Mouse (Mus musculus) MEL (cell line): ENCODE results near the gene Pdzd2. TPM values are rescaled to one million over a fixed set of nuclear protein-coding genes. Genes with fewer than 3 reads are reported as not detected.

Source experiments
- DNase-seq: peaks from one replicate; pipeline ENCODE4 v3.0.0; 2011; ENCODE audit warnings: low read depth, low spot score
- H3K27ac ChIP-seq: 2 replicates; pipeline ENCODE4 v1.5.1; 2012; ENCODE audit warnings: low read depth, mild to moderate bottlenecking, control low read depth, low read length, moderate library complexity; ENCODE audit not compliant: control insufficient read depth
- H3K27me3 ChIP-seq, 2 experiments: fragments of 150-350 bp in 1 of 2; sonication (generic) in 1 of 2; 2 replicates each; pipeline ENCODE4 v1.6.1; 2012; ENCODE audit warnings: low read length in 2 of 2, mild to moderate bottlenecking in 2 of 2, improper control_type of control experiment in 1 of 2, moderate library complexity in 1 of 2; ENCODE audit not compliant: insufficient read depth in 2 of 2, control insufficient read depth in 1 of 2
- H3K36me3 ChIP-seq, 2 experiments: 2 replicates each; pipeline ENCODE4 v1.6.1; 2012 to 2014; ENCODE audit warnings: low read length in 2 of 2, improper control_type of control experiment in 1 of 2, inconsistent platforms in 1 of 2, mild to moderate bottlenecking in 1 of 2; ENCODE audit not compliant: insufficient read depth in 2 of 2, control insufficient read depth in 1 of 2
- H3K4me1 ChIP-seq, 2 experiments: fragments of 150-350 bp in 1 of 2; sonication (generic) in 1 of 2; 2 replicates each; pipeline ENCODE4 v1.6.1; 2012; ENCODE audit warnings: low read length in 2 of 2, improper control_type of control experiment in 1 of 2, mild to moderate bottlenecking in 1 of 2; ENCODE audit not compliant: insufficient read depth in 2 of 2, control insufficient read depth in 1 of 2
- H3K4me3 ChIP-seq, 2 experiments: fragments of 150-350 bp in 1 of 2; sonication (generic) in 1 of 2; 2 replicates each; pipeline ENCODE4 v1.5.1; 2012; ENCODE audit warnings: low read depth in 2 of 2, low read length in 2 of 2, mild to moderate bottlenecking in 2 of 2, moderate library complexity in 2 of 2, control low read depth in 1 of 2, improper control_type of control experiment in 1 of 2; ENCODE audit not compliant: control insufficient read depth in 1 of 2, insufficient read depth in 1 of 2
- H3K79me2 ChIP-seq: 2 replicates; pipeline ENCODE4 v1.6.1; 2012; ENCODE audit warnings: mild to moderate bottlenecking, low read length, moderate library complexity; ENCODE audit not compliant: control insufficient read depth, poor library complexity, insufficient read depth
- H3K9ac ChIP-seq: 2 replicates; pipeline ENCODE4 v1.6.1; 2012; ENCODE audit warnings: low read depth, mild to moderate bottlenecking, control low read depth, low read length, moderate library complexity; ENCODE audit not compliant: control insufficient read depth, poor library complexity, severe bottlenecking
- H3K9me3 ChIP-seq: fragments of 150-350 bp; sonication (generic); replicated peaks from 2 replicates; pipeline ENCODE4 v1.6.1; 2012; ENCODE audit warnings: mild to moderate bottlenecking, low read length, improper control_type of control experiment, moderate library complexity; ENCODE audit not compliant: insufficient read depth
- BHLHE40 ChIP-seq: IDR thresholded peaks from 2 replicates; pipeline ENCODE4 v1.6.1; 2012; ENCODE audit warnings: low read depth, mild to moderate bottlenecking, inconsistent platforms, low read length, improper control_type of control experiment, borderline replicate concordance
- CHD1 ChIP-seq: IDR thresholded peaks from 2 replicates; pipeline ENCODE4 v1.6.1; 2012; ENCODE audit warnings: low read depth, mild to moderate bottlenecking, inconsistent platforms, low read length, improper control_type of control experiment
- CHD2 ChIP-seq: IDR thresholded peaks from 2 replicates; pipeline ENCODE4 v1.6.1; 2011; ENCODE audit warnings: low read length, improper control_type of control experiment
- CTCF ChIP-seq, 3 experiments: IDR thresholded peaks in 2 of 3; conservative IDR thresholded peaks in 1 of 3; 2 replicates each; pipeline ENCODE4 v1.5.1; 2011 to 2012; ENCODE audit warnings: low read length in 3 of 3, low read depth in 2 of 3, mild to moderate bottlenecking in 2 of 3, improper control_type of control experiment in 1 of 3, inconsistent platforms in 1 of 3, mixed read lengths in 1 of 3, moderate library complexity in 1 of 3; ENCODE audit not compliant: control insufficient read depth in 1 of 3, insufficient read depth in 1 of 3, poor library complexity in 1 of 3, severe bottlenecking in 1 of 3
- E2F4 ChIP-seq: IDR thresholded peaks from 2 replicates; pipeline ENCODE4 v1.6.1; 2011; ENCODE audit warnings: low read depth, low read length, improper control_type of control experiment, borderline replicate concordance
- ELF1 ChIP-seq: IDR thresholded peaks from 2 replicates; pipeline ENCODE4 v1.6.1; 2014; ENCODE audit warnings: low read depth, mild to moderate bottlenecking, inconsistent platforms, low read length, improper control_type of control experiment, moderate library complexity
- EP300 ChIP-seq, 2 experiments: IDR thresholded peaks; 2 replicates each; pipeline ENCODE4 v1.6.1; 2011; ENCODE audit warnings: improper control_type of control experiment in 2 of 2, low read length in 2 of 2, low read depth in 1 of 2, mild to moderate bottlenecking in 1 of 2
- ETS1 ChIP-seq: IDR thresholded peaks from 2 replicates; pipeline ENCODE4 v1.6.1; 2012; ENCODE audit warnings: low read depth, mild to moderate bottlenecking, inconsistent platforms, low read length, improper control_type of control experiment, moderate library complexity
- GABPA ChIP-seq: IDR thresholded peaks from 2 replicates; pipeline ENCODE4 v1.6.1; 2012; ENCODE audit warnings: low read depth, mild to moderate bottlenecking, inconsistent platforms, low read length, improper control_type of control experiment, moderate library complexity
- GATA1 ChIP-seq: IDR thresholded peaks from 2 replicates; pipeline ENCODE4 v1.6.1; 2011; ENCODE audit warnings: low read depth, low read length, improper control_type of control experiment
- HCFC1 ChIP-seq: IDR thresholded peaks from 2 replicates; pipeline ENCODE4 v1.6.1; 2012; ENCODE audit warnings: low read depth, mild to moderate bottlenecking, inconsistent platforms, low read length, improper control_type of control experiment, moderate library complexity
- KAT2A ChIP-seq: conservative IDR thresholded peaks from 2 replicates; pipeline ENCODE4 v1.6.1; 2012; ENCODE audit warnings: low read depth, low read length, improper control_type of control experiment, inconsistent platforms
- MAFK ChIP-seq: IDR thresholded peaks from 2 replicates; pipeline ENCODE4 v1.6.1; 2011; ENCODE audit warnings: low read depth, mild to moderate bottlenecking, low read length, improper control_type of control experiment, borderline replicate concordance
- MAX ChIP-seq: IDR thresholded peaks from 2 replicates; pipeline ENCODE4 v1.6.1; 2011; ENCODE audit warnings: low read length, improper control_type of control experiment
- MAZ ChIP-seq: IDR thresholded peaks from 2 replicates; pipeline ENCODE4 v1.6.1; 2012; ENCODE audit warnings: low read depth, mild to moderate bottlenecking, inconsistent platforms, low read length, improper control_type of control experiment
- MEF2A ChIP-seq: IDR thresholded peaks from 2 replicates; pipeline ENCODE4 v1.6.1; 2014; ENCODE audit warnings: low read depth, mild to moderate bottlenecking, inconsistent platforms, low read length, improper control_type of control experiment; ENCODE audit not compliant: poor library complexity, insufficient replicate concordance, severe bottlenecking; ENCODE audit errors: extremely low read depth
- MYB ChIP-seq: IDR thresholded peaks from 2 replicates; pipeline ENCODE4 v1.6.1; 2011; ENCODE audit warnings: mild to moderate bottlenecking, low read depth, low read length, improper control_type of control experiment
- MYC ChIP-seq: IDR thresholded peaks from 2 replicates; pipeline ENCODE4 v1.6.1; 2011; ENCODE audit warnings: low read depth, mild to moderate bottlenecking, low read length, improper control_type of control experiment, moderate library complexity
- NELFE ChIP-seq: IDR thresholded peaks from 2 replicates; pipeline ENCODE4 v1.6.1; 2011; ENCODE audit warnings: low read depth, low read length, improper control_type of control experiment
- NRF1 ChIP-seq: IDR thresholded peaks from 2 replicates; pipeline ENCODE4 v1.6.1; 2014; ENCODE audit warnings: low read depth, mild to moderate bottlenecking, inconsistent platforms, low read length, improper control_type of control experiment, moderate library complexity; ENCODE audit not compliant: poor library complexity, insufficient read depth, severe bottlenecking
- POLR2A ChIP-seq, 2 experiments: IDR thresholded peaks; 2 replicates each; pipeline ENCODE4 v1.6.1; 2011 to 2012; ENCODE audit warnings: low read length in 2 of 2, mild to moderate bottlenecking in 2 of 2, control low read depth in 1 of 2, improper control_type of control experiment in 1 of 2, low read depth in 1 of 2, moderate library complexity in 1 of 2; ENCODE audit not compliant: control insufficient read depth in 1 of 2, insufficient read depth in 1 of 2, poor library complexity in 1 of 2
- POLR2AphosphoS2 ChIP-seq: IDR thresholded peaks from 2 replicates; pipeline ENCODE4 v1.6.1; 2011; ENCODE audit warnings: low read length, improper control_type of control experiment
- RAD21 ChIP-seq: IDR thresholded peaks from 2 replicates; pipeline ENCODE4 v1.6.1; 2011; ENCODE audit warnings: mild to moderate bottlenecking, low read depth, low read length, improper control_type of control experiment
- RCOR1 ChIP-seq: IDR thresholded peaks from 2 replicates; pipeline ENCODE4 v1.6.1; 2012; ENCODE audit warnings: low read depth, mild to moderate bottlenecking, inconsistent platforms, low read length, improper control_type of control experiment
- SIN3A ChIP-seq: IDR thresholded peaks from 2 replicates; pipeline ENCODE4 v1.6.1; 2012; ENCODE audit warnings: low read length, improper control_type of control experiment, inconsistent platforms
- SMC3 ChIP-seq: IDR thresholded peaks from 2 replicates; pipeline ENCODE4 v1.6.1; 2011; ENCODE audit warnings: low read depth, low read length, improper control_type of control experiment
- TAL1 ChIP-seq: IDR thresholded peaks from 2 replicates; pipeline ENCODE4 v1.6.1; 2012; ENCODE audit warnings: mild to moderate bottlenecking, inconsistent platforms, low read length, moderate library complexity, mixed read lengths
- TBP ChIP-seq: IDR thresholded peaks from 2 replicates; pipeline ENCODE4 v1.8.0; 2011; ENCODE audit warnings: low read depth, low read length, improper control_type of control experiment
- TCF12 ChIP-seq: IDR thresholded peaks from 2 replicates; pipeline ENCODE4 v1.6.1; 2014; ENCODE audit warnings: low read depth, mild to moderate bottlenecking, inconsistent platforms, low read length, improper control_type of control experiment, moderate library complexity
- USF1 ChIP-seq: IDR thresholded peaks from 2 replicates; pipeline ENCODE4 v1.6.1; 2014; ENCODE audit warnings: low read depth, mild to moderate bottlenecking, inconsistent platforms, low read length, improper control_type of control experiment, moderate library complexity
- USF2 ChIP-seq, 2 experiments: IDR thresholded peaks; 2 replicates each; pipeline ENCODE4 v1.6.1; 2011 to 2012; ENCODE audit warnings: improper control_type of control experiment in 2 of 2, low read length in 2 of 2, borderline replicate concordance in 1 of 2, inconsistent platforms in 1 of 2, low read depth in 1 of 2, mild to moderate bottlenecking in 1 of 2; ENCODE audit not compliant: insufficient read depth in 1 of 2
- ZC3H11A ChIP-seq: IDR thresholded peaks from 2 replicates; pipeline ENCODE4 v1.6.1; 2012; ENCODE audit warnings: low read depth, mild to moderate bottlenecking, inconsistent platforms, low read length, improper control_type of control experiment
- ZKSCAN1 ChIP-seq: IDR thresholded peaks from 2 replicates; pipeline ENCODE4 v1.6.1; 2012; ENCODE audit warnings: low read depth, mild to moderate bottlenecking, inconsistent platforms, low read length, improper control_type of control experiment, moderate library complexity
- ZNF384 ChIP-seq: IDR thresholded peaks from 2 replicates; pipeline ENCODE4 v1.6.1; 2012; ENCODE audit warnings: low read depth, mild to moderate bottlenecking, inconsistent platforms, low read length, improper control_type of control experiment
- polyA plus RNA-seq, 2 experiments: library from polyadenylated mRNA; stranded (reverse) in 1 of 2; unstranded in 1 of 2; fragments of >175 nt in 1 of 2; fragments of >200 nt in 1 of 2; gene quantifications; 2 replicates each; pipeline versions ENCODE4 v1.2.1 to v1.2.4; 2012; ENCODE audit warnings: low replicate concordance in 2 of 2, low read depth in 1 of 2; ENCODE audit not compliant: insufficient read length in 2 of 2, insufficient read depth in 1 of 2, missing spikeins in 1 of 2
- total RNA-seq: library from RNA; depleted of rRNA; stranded (reverse); fragments of 300-350 nt; gene quantifications from 2 replicates; pipeline ENCODE4 v1.2.3, GENCODE M21; 2012

The Pdzd2 gene
- total and polyA plus RNA-seq, 3 experiments = 0.15 to 0.33 TPM; not detected in 1

DNA sequence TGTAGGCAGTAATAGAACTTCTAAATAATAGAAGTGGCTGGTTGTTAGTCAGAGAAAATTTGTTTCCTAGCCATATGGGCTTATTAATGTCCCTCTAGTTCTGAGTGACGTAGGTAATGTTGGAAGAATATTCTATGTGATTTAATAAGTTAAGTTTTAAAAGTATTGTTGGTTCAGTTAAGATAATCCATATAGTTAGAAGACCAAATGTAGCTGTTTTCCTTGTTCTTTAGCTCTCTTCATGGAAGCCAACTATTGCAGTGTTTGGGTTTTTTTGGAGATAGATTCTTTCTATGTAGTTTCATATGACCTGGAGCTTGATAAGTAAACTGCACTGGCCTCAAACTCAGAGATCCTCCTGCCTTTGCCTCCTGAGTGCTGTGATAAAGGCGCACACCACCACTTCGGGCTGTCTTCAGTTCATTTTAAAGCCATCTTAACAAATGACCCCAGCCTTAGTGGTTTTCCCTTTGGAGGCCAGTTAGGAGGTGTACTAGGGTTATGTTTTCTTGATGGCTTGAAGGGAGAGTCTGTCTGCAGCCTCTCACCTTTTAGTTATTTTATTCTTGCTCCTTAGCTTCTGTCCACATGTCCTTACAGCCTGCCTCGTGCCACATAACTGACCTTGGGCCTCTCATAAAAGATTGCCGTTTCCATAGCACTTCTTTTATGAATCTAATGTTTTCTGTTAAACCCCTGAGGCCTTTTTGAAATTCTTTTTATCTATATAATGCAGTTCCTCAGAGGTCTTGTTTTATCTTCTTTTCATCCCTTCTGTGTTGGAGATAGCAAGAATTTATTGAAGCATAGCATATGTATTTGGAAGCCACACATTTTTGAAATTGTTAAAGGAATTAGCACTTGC, 399.0 kb downstream of the Pdzd2 start:
- H3K4me3 ChIP-seq = peak overlapping the region in 1 of 2 experiments; percentile 7; a peak in 1 of 4 replicates
- peak overlapping the region; percentile 99 for H3K27ac ChIP-seq
- DNase-seq = peak; percentile 79
- peaks cover 21 to 67% of the 10 kb centered on the region in 2 experiments for H3K36me3 ChIP-seq
- H3K9ac ChIP-seq = peak overlapping the region; percentile 59
- peaks cover 41% of the 10 kb centered on the region for H3K79me2 ChIP-seq
- H3K9me3 ChIP-seq = no peaks in the 10 kb centered on the region
- peaks cover 39 to 49% of the 10 kb centered on the region in 2 experiments for H3K4me1 ChIP-seq
- no peaks in the 10 kb centered on the region for H3K27me3 ChIP-seq
- TF ChIP-seq MAFK (peak; percentile 59; the same call in 1 of the 2 replicates), BHLHE40 (peak; percentile 71), NELFE (no peak), MAZ (peak; percentile 76; the same call in 1 of the 2 replicates), CHD2 (0 out of 2 replicates have a peak, but pooled peaks have one; percentile 18), TCF12 (peak; percentile 99), ZC3H11A (no peak), POLR2AphosphoS2 (no peak; the same call in 1 of the 2 replicates), TBP (no peak), USF1 (no peak; the same call in 1 of the 2 replicates), CTCF (IDR thresholded peaks at IDR 0.05 in 2 of 3, conservative IDR thresholded peaks at IDR 0.05 in 1 of 3; ENCODE audit: control insufficient read depth in 1 of 3, insufficient read depth in 1 of 3, low read depth in 2 of 3, low read length in 3 of 3, poor library complexity in 1 of 3, severe bottlenecking in 1 of 3) (no peak), TAL1 (peak; percentile 89), POLR2A (IDR thresholded peaks at IDR 0.05; ENCODE audit: control insufficient read depth in 1 of 2, insufficient read depth in 1 of 2, low read depth in 1 of 2, low read length in 2 of 2, poor library complexity in 1 of 2) (0 out of 4 replicates have a peak, but pooled peaks of 1 of the 2 experiments have one; percentile 39), KAT2A (peak; percentile 12; the same call in 1 of the 2 replicates), MYB (peak; percentile 82), ELF1 (peak; percentile 40; the same call in 1 of the 2 replicates), SMC3 (0 out of 2 replicates have a peak, but pooled peaks have one; percentile 2), USF2 (IDR thresholded peaks at IDR 0.05; ENCODE audit: borderline replicate concordance in 1 of 2, insufficient read depth in 1 of 2, low read depth in 1 of 2, low read length in 2 of 2) (no peak; a peak in 1 of 4 replicates), MEF2A (no peak), MYC (peak; percentile 91), MAX (peak; percentile 81; the same call in 1 of the 2 replicates), NRF1 (no peak), EP300 (IDR thresholded peaks at IDR 0.05; ENCODE audit: low read depth in 1 of 2, low read length in 2 of 2) (peak; percentile 99), CHD1 (peak; percentile 92; the same call in 1 of the 2 replicates), ZNF384 (peak; percentile 66; the same call in 1 of the 2 replicates), RCOR1 (peak; percentile 97), HCFC1 (no peak), GABPA (0 out of 2 replicates have a peak, but pooled peaks have one; percentile 12), RAD21 (no peak), ETS1 (peak; percentile 95), SIN3A (peak; percentile 93), GATA1 (peak; percentile 100), ZKSCAN1 (no peak), E2F4 (no peak)
